Mouse (Mus musculus) neural tube, embryonic 14.5 days (tissue): Measurements from ENCODE around the gene Stx18. TPM values are rescaled to one million over a fixed set of nuclear protein-coding genes. Genes with fewer than 3 reads are reported as not detected.

Source experiments
- ATAC-seq: fragments of 200-750 bp; cut with Nextera tagmentation; 2 replicates; pipeline ENCODE4 v1.8.0; 2017; ENCODE audit warnings: low read depth, mild to moderate bottlenecking, moderate TSS enrichment, moderate library complexity
- H3K27ac ChIP-seq: fragments of 300-500 bp; sonication (generic); 2 replicates; pipeline ENCODE4 v1.5.1; 2014; ENCODE audit warnings: low read depth, mild to moderate bottlenecking, control low read depth, low read length, moderate library complexity, mixed read lengths
- H3K27me3 ChIP-seq: fragments of 300-500 bp; sonication (generic); 2 replicates; pipeline ENCODE4 v1.6.1; 2014; ENCODE audit warnings: low read length; ENCODE audit not compliant: control insufficient read depth, insufficient read depth
- H3K36me3 ChIP-seq: fragments of 300-500 bp; sonication (generic); 2 replicates; pipeline ENCODE4 v1.6.1; 2014; ENCODE audit warnings: low read length, mixed read lengths; ENCODE audit not compliant: control insufficient read depth, insufficient read depth
- H3K4me1 ChIP-seq: fragments of 300-500 bp; sonication (generic); 2 replicates; pipeline ENCODE4 v1.6.1; 2014; ENCODE audit warnings: low read length; ENCODE audit not compliant: control insufficient read depth, insufficient read depth
- H3K4me2 ChIP-seq: fragments of 300-500 bp; sonication (generic); 2 replicates; pipeline ENCODE4 v1.6.1; 2014; ENCODE audit warnings: mild to moderate bottlenecking, low read depth, low read length, control low read depth
- H3K4me3 ChIP-seq: fragments of 300-500 bp; sonication (generic); 2 replicates; pipeline ENCODE4 v1.5.1; 2014; ENCODE audit warnings: low read depth, low read length, control low read depth, mixed read lengths
- H3K9ac ChIP-seq: fragments of 300-500 bp; sonication (generic); replicated peaks from 2 replicates; pipeline ENCODE4 v1.6.1; 2014; ENCODE audit warnings: low read depth, mild to moderate bottlenecking, control low read depth, low read length, mixed read lengths
- H3K9me3 ChIP-seq: fragments of 300-500 bp; sonication (generic); 2 replicates; pipeline ENCODE4 v1.6.1; 2016; ENCODE audit warnings: low read length; ENCODE audit not compliant: control insufficient read depth
- WGBS: fragments of 180-500 bp; shearing (Covaris S2); extraction: QIAGEN DNeasy Blood & Tissue Kit; methylation state at CpG from one replicate; pipeline ENCODE4 v1.1.7; 2014; 5-methylcytosine and 5-hydroxymethylcytosine counted together
- polyA plus RNA-seq: library from polyadenylated mRNA; unstranded; fragments of >200 nt; fragmentation: Nextera tagmentation; extraction: Ambion mirVana; gene quantifications from 2 replicates; pipeline ENCODE4 v1.2.1, GENCODE M21; 2014

Gene Stx18
- polyA plus RNA-seq, 1 experiment from 2014 or later, result 38.7 TPM

- Histone ChIP-seq H3K27me3 (no peaks in the 10 kb centered on the region), H3K9me3 (no peaks in the 10 kb centered on the region), H3K4me1 (no peaks in the 10 kb centered on the region), H3K4me2 (no peak overlapping the region), H3K9ac (no peak overlapping the region), H3K36me3 (no peaks in the 10 kb centered on the region), H3K4me3 (no peak overlapping the region), H3K27ac (no peak overlapping the region)
- 92% methylated on average over 5 of the region's 5 CpGs for WGBS
- no peak for ATAC-seq
Measured at GRCm38 (mm10) chr5:38027656-38028055, 10.9 kb upstream of the Stx18 start.

GRCm38 (mm10) chr5:38038274-38038673, 268 bp upstream of the Stx18 start:
- ATAC-seq, result no peak
- WGBS, result 22% methylated on average over 9 of the region's 9 CpGs
- Histone ChIP-seq H3K27ac (no peak overlapping the region), H3K9me3 (no peaks in the 10 kb centered on the region), H3K4me3 (peak overlapping the region; percentile 63), H3K36me3 (no peaks in the 10 kb centered on the region), H3K27me3 (no peaks in the 10 kb centered on the region), H3K4me2 (peak overlapping the region; percentile 60), H3K9ac (peak overlapping the region; percentile 66; the same call in 1 of the 2 replicates), H3K4me1 (no peaks in the 10 kb centered on the region)

DNA sequence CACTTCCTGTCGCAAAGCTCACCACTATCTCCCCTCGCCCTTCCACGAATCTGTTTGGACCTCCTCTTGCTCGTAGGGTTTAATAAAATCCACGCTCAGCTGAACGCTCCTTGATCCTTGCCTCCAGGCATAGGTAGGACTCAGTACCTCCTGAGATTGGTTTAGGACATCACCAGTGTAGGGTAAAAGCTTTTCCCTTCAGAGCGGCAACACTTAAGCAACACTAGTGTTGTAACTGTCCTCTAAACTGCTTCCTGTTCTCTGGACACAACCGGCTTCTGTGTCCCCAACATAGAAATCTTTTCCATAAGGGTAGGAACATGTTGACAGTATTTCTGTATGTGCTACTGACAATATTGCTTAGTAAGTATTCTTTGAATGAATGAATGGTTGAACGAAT, 1.3 kb downstream of the Stx18 start:
- H3K27me3 ChIP-seq, result no peaks in the 10 kb centered on the region
- H3K36me3 ChIP-seq, result no peaks in the 10 kb centered on the region
- H3K27ac ChIP-seq, result no peak overlapping the region
- 33% methylated on average over 9 of the region's 9 CpGs for WGBS
- H3K4me2 ChIP-seq, result peak overlapping the region; percentile 60
- peak overlapping the region; percentile 63 for H3K4me3 ChIP-seq
- peak; percentile 13; the same call in 1 of the 2 replicates for ATAC-seq
- H3K4me1 ChIP-seq, result no peaks in the 10 kb centered on the region
- H3K9me3 ChIP-seq, result no peaks in the 10 kb centered on the region
- peak overlapping the region; percentile 66 for H3K9ac ChIP-seq

DNA sequence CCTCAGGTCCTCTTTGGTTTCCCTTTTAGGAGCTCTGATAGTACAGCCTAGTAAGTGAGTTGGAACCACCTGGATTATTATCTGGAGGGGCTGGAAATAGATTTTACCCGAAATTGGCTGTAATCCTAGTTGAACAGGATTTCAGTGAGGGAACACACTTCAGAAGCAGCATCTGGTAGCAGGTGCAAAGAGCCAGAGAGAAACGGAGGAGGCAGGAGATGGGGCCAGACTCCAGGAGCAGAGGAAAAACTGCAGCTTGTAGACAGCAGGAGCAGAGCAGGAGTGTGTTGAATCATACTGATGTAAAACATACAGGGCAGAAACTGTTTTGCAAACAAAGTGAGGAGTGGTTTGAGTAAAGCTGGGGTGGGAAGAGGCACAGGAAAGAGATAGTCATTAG, 6.4 kb downstream of the Stx18 start:
- Histone ChIP-seq H3K36me3 (no peaks in the 10 kb centered on the region), H3K27me3 (no peaks in the 10 kb centered on the region), H3K4me1 (no peaks in the 10 kb centered on the region), H3K9ac (no peak overlapping the region), H3K27ac (no peak overlapping the region), H3K4me2 (no peak overlapping the region), H3K9me3 (no peaks in the 10 kb centered on the region), H3K4me3 (no peak overlapping the region)
- WGBS, result 78% methylated on average over 2 of the region's 2 CpGs
- no peak for ATAC-seq

DNA sequence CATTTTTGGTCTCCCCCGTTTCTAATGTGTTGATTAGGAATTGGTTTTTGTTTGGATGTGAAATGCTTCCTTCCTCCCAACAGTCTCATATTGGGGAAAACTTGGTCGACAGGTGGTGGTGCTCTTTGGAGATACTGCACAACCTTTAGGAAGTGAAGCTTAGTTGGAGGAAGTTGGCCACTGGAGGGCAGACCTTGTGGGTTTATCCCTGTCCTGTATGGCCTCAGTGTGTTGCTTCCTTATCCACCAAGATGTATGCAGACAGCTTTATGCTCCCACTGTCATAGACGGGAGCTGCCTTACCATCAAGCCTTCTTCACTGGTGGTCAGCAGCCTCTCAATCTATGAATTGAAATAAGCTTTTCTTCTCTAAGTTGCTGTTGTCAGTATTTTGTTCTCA, 9.6 kb downstream of the Stx18 start:
- Histone ChIP-seq H3K36me3 (no peaks in the 10 kb centered on the region), H3K9ac (no peak overlapping the region), H3K4me3 (no peak overlapping the region), H3K27ac (no peak overlapping the region), H3K4me1 (no peaks in the 10 kb centered on the region), H3K27me3 (no peaks in the 10 kb centered on the region), H3K9me3 (no peaks in the 10 kb centered on the region), H3K4me2 (no peak overlapping the region)
- WGBS, result 47% methylated on average over 3 of the region's 3 CpGs
- no peak for ATAC-seq

DNA sequence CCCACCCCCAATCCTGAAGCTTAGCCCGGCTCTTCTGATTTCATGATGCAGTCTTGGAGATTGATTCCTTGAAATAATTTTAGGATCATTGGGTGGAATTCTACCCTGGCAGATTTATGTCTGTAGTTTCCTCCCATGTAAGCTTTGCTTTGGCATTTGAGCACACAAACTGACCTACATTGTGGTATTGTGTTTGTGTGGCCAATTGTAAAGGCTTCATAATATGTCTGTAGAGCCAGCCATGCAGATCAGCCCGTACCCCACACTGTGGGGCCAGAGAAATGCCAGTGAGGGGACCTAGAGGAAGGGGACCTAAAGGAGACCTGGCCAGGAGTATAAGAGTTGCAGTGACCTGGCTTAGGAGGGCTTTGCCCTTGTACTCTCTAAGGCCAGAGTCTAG, 22.5 kb downstream of the Stx18 start:
- no peaks in the 10 kb centered on the region for H3K36me3 ChIP-seq
- WGBS, result 33% methylated on average over 2 of the region's 2 CpGs
- no peak overlapping the region for H3K9ac ChIP-seq
- no peaks in the 10 kb centered on the region for H3K9me3 ChIP-seq
- no peak overlapping the region for H3K4me3 ChIP-seq
- H3K27me3 ChIP-seq, result no peaks in the 10 kb centered on the region
- no peak for ATAC-seq
- no peak overlapping the region for H3K4me2 ChIP-seq
- H3K27ac ChIP-seq, result no peak overlapping the region
- peaks cover 3% of the 10 kb centered on the region; the same call in 1 of the 2 replicates for H3K4me1 ChIP-seq

DNA sequence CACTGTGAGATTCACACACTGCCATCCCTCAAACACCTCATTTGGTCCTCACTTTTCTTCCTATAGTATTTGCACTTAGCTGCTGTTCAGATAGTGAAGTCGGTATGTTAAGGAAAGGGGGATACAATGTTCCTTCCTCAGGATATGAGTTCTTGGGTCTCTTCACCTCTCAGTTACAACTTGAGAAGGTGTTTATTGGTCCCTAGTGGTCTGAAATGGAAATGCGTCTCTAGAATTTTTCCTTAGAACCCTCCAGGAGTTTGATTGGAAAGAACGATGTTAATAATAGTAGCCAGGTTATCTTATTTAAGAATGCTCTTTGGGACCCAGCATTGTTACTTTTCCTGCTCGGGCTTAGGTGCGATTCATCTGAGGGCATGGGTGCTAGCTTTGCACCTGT, 24.2 kb downstream of the Stx18 start:
- H3K4me3 ChIP-seq, result no peak overlapping the region
- no peak overlapping the region for H3K4me2 ChIP-seq
- H3K27ac ChIP-seq, result no peak overlapping the region
- no peak overlapping the region for H3K9ac ChIP-seq
- no peak for ATAC-seq
- peaks cover 3% of the 10 kb centered on the region; the same call in 1 of the 2 replicates for H3K4me1 ChIP-seq
- H3K27me3 ChIP-seq, result no peaks in the 10 kb centered on the region
- 24% methylated on average over 5 of the region's 5 CpGs for WGBS
- H3K36me3 ChIP-seq, result no peaks in the 10 kb centered on the region
- H3K9me3 ChIP-seq, result no peaks in the 10 kb centered on the region

DNA sequence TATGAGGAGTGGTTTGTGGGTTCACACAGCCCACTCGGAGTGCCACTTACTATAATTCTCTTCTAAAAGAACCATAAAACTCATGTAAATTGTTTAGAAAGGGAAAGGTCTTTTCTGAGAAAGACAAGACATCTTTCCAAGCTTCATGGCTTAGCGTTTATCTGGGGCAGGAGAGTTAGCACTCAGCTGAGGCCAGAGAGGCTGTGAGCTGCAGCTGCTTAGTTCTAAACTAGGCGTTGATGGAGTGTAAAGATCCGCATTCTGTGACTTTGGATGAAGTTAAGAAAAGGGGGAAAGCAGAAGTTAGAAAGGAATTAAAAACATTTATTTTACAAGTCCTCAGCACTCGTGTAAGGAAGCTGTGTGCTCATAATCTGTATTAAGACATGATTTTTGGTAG, 24.8 kb downstream of the Stx18 start:
- Histone ChIP-seq H3K9ac (no peak overlapping the region), H3K9me3 (no peaks in the 10 kb centered on the region), H3K27ac (no peak overlapping the region), H3K4me1 (peaks cover 3% of the 10 kb centered on the region; the same call in 1 of the 2 replicates), H3K36me3 (no peaks in the 10 kb centered on the region), H3K4me2 (no peak overlapping the region), H3K27me3 (no peaks in the 10 kb centered on the region), H3K4me3 (no peak overlapping the region)
- WGBS, result 47% methylated on average over 5 of the region's 5 CpGs
- ATAC-seq, result no peak

DNA sequence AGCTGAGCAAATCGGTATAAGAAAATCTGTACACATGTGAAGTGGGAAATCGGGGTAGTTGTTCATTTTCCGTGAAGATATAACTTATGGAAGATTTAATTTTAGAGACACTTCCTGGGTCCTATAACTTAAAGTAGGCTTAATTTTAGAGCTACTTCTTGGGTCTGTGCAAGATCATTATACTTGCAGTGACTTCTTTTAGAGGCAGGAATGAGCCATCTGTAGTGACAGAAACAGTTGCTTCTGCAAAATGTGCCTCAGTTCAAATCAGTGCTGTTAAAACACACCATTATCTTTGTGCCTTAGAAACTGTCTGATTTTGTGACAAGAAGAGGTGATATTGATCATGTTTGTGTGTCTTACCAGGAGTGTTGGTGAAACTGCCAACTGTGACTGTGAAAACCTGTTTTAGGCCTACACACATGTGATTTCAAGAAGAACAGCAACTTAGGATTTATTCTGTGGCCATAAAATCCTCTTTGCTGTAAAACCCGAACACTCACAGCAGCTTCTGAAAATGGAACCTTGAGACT, 25.6 kb downstream of the Stx18 start:
- WGBS, result 86% methylated on average over 4 of the region's 4 CpGs
- peaks cover 3% of the 10 kb centered on the region; the same call in 1 of the 2 replicates for H3K4me1 ChIP-seq
- no peak overlapping the region for H3K27ac ChIP-seq
- H3K27me3 ChIP-seq, result no peaks in the 10 kb centered on the region
- H3K36me3 ChIP-seq, result no peaks in the 10 kb centered on the region
- ATAC-seq, result no peak
- H3K4me2 ChIP-seq, result no peak overlapping the region
- H3K4me3 ChIP-seq, result no peak overlapping the region
- H3K9ac ChIP-seq, result no peak overlapping the region
- H3K9me3 ChIP-seq, result no peaks in the 10 kb centered on the region
